Mouse (Mus musculus): ENCODE results near the gene Gm28051.

GRCm38 (mm10) chr12:102672176-102672575 lies 85.4 kb downstream of the Gm28051 start:
- TF ChIP-seq CTCF (IDR thresholded peaks at IDR 0.05; ENCODE audit: borderline replicate concordance, control insufficient read depth, extremely low read depth, insufficient read depth, low read length, poor library complexity) (no peak), POLR2A (IDR thresholded peaks at IDR 0.05; ENCODE audit: control insufficient read depth, extremely low read depth, insufficient read depth, low read length, poor library complexity) (no peak)

Measured in thymus, adult 2 months (tissue).